Mouse (Mus musculus) right cerebral cortex, adult 18-20 months (tissue): ENCODE data around the gene Wasf1.

Experiments
- DNase-seq: peaks from one replicate; pipeline ENCODE4 v3.0.0; 2022; ENCODE audit warnings: mixed read lengths

Wasf1 gene

DNA sequence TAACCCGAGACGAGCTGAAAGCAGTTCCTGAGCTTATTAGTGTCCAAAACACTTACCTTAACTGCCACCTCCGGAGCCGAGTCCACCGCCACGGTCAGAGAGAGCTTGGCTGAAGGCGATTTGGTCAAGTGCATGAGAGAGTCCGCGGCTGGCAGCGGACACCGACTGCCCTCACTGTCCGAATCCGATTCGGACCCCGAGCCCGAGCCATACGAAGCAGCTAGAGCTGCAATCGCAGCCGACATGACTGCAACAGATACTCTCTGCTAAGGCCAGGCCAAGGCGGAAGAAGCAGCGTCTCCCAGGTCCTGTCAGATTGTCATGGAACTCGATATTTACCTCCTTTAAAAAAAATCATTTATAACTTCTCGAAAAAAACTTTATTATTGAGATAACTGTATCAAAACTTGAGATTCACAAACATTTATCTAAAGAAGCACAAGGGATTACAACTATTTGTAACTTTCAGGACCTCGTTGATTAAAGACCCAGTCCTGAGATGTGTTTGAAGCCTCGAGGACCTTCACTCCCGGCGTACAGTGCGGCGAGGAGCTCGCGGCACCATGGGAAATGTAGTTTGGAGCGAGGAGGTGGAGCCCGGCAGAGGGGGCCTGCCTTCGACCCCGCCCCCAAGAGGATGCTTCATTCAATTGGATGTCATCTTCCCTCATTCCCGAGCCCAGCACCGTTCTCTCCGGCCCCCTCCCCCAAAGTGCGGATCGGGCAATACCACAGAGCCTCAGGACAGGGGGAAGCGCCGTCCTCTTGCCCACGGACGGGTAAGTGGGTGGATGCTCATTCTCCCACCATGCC is at the start of gene Wasf1, which contains the start of gene Cdc40:
Gene Wasf1, plus strand, starts transcription at position 645 of the 813 bp plus-strand sequence.
Gene Cdc40, minus strand, starts transcription at position 481 of the 813 bp plus-strand sequence.
- DNase-seq, result peak; percentile 99

DNA sequence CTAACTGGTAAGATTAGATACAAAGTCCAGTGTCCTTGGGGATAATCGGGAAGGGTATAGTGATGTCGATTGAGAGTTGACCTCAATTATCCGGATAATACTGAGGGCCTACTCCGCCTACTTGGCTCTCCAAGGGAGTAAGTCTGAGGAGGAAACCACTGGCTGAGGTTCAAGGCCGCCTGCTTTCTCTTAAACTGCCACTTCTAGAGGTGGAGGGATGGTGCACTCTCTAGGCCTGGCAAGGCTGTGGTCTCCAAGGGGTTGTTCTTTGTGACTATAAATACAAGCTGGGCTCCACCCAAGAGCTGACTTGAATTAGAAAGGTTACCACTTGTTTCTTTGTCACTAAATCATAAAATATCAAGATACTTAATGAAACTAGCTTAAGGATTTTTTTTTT is 43.2 kb upstream of the Wasf1 start:
- no peak for DNase-seq

DNA sequence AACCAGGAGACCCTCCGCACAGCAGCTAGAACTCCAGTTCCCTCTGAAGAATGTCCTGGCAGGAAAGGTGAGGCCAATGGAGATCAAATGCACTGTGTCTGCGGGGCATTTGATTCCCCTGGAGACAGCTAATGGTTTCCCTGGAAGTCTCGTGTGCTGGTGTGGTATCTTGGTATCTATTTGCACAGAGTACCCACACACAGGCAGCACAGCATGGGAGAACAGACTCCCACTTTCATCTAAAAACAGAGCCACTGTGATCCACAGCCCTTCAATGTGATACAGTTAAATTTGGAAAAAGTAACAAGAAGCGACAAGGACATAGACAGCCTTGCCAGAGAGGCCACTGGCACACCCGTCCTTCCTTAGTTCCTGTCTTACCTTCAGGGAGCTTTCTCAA is 39.4 kb upstream of the Wasf1 start:
- DNase-seq, result peak; percentile 66

DNA sequence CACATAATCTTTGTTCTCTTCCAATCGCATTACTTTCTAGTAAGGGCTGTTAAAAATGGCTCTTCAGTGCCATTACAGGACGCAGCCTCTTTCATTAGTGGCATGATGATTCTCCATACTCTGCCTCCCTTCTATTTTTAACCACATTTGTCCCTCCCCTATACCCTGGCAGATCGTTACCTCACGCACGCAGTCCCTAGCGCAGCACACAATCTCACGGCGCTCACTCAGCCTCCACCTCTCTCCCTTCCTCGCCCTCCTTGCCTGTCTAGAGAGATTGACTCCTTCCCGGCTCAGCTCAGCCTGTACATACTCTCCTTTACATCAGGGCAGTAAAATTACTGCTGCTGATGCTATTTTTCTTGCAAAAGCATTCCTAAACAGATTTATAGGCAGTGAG is 38.7 kb upstream of the Wasf1 start:
- no peak for DNase-seq

DNA sequence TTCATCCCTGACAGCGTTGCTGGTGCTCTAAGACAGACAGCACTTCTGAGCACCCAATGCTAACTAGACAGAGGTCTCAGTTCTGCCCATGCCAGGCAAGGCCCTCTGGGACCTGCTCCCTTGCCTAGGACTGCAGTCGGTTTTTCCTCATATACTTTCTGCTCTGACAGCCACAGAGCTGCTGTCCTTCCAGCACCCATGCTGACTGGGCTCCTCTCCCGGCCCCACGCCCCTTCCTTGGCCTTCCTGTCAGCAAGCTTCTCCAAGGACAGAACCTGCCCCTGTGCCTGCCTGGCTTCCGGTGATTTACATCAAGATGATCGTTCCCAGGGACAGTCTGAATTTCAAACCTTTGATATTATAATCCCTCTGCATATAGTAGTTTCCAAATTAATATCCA is 37.6 kb upstream of the Wasf1 start:
- DNase-seq, result no peak

DNA sequence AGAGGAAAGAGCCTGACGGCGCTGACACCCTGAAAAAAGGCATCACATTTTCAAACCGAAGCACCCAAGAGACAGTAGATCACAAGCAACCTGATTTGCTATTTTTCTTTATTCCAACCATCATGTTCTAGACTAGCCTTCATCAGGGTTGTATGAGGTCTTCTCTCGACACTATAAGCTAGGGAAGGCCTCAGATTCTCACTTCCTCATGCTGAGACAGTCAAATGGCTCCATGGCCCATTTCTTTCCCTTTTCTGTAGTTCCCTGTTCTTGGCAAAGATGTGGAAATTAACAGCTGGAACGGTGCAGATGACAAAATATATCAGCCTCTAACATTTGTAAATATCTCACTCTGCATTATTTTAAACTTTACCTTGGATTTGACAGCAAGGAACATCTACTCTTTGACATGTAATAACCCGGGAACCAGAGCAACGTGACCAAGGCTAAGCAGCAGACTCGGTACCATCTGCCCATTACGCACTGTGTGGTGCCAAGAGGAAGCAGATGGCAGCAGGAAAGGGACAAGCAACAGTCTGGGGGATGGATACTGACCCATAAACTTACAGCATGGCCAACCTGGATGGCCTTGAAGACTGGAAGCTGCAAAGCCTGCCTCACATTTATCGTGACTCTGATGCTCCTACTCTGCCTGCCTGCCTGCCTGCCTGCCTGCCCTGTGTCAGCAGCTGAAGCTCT is 36.0 kb upstream of the Wasf1 start:
- no peak for DNase-seq

DNA sequence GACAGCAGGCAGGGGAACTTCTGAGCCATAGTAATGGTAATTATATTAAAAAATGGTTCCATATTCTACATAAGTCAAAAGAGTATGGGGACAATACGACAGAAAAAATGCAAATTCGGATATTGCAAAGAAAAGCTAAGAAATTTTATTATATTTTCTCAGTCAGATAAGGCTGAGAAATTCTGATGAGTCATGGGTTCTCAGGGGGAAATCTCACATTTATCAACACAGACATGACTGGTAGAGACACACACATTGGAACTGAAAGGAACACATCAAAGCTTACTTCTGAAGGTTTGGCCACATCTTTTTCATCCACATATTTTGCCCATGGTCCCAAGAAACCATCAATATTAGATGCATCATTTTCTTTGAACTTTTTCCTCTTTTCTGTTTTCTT is 32.6 kb upstream of the Wasf1 start:
- no peak for DNase-seq

DNA sequence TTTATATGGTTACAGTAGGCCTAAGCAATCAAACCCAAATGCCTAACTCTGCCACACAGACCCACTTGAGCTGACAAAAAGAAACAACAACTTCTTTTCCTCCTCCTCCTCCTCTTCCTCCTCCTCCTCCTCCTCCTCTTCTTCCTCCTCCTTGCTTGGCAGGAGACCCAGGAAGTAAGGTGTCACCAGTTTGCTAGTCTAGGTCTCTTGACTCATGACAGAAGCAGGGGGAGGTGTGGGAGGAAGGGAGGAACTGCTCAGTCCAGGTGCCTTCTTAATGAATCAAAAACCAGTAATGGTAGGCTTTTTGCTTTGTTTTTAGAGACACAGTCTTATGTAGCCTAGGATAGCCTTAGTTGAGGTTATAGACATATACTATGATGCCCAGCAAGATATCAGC is 32.1 kb upstream of the Wasf1 start:
- DNase-seq, result no peak

DNA sequence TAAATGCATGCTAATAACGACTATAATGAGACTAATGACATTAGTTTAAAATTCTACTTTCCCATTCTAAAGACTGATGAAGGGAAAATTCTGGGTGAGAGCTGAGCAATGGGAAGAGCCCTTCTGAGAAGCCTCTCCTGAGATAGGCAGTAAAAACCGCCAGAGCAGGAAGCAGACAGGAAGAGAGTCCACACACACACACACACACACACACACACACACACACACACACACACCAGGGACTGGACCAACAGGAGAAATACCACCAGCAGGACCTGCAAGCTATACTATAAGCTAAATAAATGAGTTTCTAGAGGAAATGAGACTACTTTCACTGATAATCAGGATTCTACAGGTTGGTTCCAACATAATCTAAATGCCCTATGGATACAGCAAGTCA is 27.7 kb upstream of the Wasf1 start:
- no peak for DNase-seq

DNA sequence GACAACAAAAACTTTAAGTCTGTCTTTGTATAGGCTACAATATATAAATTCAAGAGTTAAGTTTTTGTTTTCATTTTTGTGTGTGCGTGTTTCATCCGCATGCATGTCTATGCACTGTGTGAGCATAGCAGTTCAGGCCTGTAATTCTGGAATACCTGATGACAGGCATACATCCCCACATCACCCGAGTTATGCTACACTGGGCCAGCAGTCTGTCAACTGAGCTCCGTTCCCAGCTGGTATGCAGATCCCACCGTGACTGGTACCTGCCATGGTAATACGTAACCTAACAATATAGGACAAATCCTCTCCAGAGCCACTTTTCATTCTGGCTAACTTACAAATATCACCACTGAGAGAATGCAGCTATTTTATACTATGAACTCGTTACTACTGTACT is 26.6 kb upstream of the Wasf1 start:
- no peak for DNase-seq

DNA sequence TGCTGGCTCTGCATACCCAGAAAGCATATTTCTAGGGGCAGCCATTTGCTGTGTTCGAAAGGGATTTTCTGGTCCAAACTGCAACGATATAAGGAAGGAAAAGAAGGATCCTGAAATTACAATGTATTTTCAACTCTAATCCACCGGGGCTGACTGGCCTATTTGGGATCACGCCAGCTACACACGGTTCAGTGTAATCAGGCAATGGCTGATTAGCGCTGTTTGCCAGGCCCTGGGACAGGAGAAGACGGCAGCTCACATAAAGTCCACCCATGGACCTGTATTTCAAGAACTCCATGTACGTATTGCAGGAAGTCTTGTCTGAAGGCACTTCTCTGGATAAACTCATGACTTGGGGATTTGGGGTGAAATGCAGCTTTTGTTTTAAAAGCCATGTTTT is 25.7 kb upstream of the Wasf1 start:
- DNase-seq, result no peak

DNA sequence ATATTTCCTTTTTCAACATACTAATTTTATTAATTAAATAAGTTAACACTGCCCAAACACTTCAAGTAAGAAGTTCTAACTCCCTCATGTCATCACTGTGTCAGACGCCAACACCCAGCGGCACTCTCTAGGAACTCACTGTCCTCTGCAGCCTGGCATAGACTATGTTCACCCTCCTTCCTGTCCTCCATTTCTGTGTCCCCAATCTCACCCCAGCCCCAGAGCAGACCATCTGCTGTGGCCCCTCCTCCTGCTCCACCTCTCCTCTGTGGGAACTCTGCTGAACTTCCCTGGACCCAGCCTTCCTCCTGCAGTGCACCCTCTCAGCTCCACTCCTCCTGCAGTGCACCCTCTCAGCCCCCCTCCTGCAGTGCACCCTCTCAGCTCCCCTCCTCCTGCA is 15.2 kb upstream of the Wasf1 start:
- DNase-seq, result no peak

DNA sequence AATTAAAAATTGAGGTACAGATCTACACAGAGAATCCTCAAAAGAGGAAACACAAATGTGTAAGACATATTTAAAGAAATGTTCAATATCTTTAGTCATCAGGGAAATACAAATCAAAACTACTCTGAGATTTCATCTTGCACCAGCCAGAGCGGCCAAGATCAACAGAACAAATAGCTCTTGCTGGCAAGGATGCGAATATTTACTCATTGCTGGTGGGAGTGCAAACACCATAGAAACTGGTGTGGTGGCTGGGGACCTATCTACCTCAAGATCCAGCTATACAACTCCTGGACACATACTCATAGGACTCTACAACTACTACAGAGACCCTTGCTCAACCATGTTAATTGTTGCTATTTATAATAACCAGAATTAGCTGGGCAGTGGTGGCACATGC is 12.0 kb upstream of the Wasf1 start:
- no peak for DNase-seq

DNA sequence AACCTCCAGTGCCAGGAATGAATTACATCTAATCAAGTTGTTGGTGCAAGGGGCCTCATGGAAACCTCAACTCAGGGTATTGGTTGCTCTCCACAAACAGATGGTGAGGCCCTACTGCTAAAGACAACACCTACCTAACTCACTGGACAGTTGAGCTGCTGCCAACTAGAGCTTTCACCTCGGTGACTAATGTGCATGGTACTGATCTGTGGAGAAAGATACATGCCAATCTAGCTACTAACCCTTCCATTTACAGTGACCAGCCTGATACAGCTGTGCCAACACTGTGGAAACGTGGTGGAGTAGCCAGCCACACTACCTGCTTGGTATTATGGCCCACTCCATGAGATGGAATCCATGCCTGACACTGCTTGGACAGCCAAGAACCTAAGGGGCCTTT is 11.2 kb upstream of the Wasf1 start:
- no peak for DNase-seq

DNA sequence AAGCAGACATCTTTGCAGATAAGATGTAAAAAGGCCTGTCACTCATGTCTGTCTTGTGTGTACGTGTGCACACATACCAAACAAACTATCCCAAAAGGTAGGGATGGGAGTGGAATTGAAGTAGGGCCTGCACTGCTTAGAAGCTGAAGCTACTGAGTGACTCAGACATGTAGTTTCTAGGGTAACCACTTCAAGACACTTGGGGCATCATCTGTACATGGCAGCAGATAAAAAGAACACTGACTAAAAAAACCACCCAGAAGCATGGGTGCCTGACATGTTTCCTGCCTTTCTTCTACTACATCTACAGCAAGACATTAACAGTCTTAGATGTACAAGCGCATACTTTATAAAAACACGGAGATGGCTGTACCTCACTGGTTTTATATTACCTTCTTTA is 5.0 kb upstream of the Wasf1 start:
- DNase-seq, result no peak

DNA sequence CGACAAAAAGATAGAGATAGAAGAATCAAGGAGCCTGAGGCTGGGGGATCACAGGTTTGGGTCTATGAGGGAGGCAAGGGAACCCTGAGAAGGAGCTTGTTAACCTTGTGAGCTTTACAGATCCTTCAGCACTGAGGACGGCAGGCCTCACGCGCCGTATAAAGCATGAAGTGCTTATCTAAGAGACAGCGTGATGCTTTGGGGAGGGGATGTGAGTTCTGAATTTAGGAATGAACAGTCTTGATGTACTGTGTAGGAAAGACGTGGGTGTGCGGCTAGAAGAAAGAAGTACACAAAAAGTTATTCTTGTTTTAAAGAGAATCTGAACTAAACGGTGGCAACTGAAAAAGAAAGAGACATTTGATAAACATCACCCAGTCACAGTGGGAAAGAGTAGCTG is 3.3 kb upstream of the Wasf1 start:
- peak; percentile 52 for DNase-seq

DNA sequence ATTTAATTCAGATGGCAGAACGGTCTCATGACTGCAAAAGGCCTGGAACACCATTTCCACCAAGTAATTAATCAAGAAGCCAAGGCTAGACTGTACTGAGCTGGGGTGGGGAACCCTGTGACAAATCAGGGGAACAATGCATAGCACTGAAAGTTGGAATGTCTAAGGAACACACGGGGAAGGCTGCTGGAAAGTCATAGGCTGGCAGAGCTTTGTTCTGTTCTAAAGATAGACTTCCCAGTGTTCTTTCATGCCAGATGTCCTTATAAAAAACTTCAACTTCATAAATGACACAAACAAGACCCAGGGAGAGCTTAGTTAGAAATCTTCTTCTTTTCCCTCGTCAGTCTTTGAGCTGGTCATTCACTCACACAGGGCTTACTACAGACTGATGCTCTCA is 2.0 kb upstream of the Wasf1 start:
- no peak for DNase-seq

DNA sequence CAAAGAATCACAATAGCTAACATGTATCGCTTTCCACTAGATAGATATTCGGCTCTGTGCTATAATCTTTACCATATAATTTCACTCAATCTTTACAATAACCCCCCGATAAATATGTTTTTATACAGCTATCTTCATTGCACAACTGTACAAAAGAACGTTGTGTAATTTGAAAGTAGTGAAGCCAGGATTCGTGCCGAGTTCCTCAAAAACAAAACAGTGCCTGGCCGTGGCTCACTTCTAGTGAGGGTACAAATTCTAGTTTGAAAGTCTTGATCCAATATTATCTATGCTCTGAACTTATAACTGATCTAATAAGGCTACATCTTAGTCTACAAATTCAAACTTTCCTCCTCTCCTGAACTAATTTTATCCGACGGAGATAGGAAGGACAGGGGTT is 942 bp upstream of the Wasf1 start:
- no peak for DNase-seq

DNA sequence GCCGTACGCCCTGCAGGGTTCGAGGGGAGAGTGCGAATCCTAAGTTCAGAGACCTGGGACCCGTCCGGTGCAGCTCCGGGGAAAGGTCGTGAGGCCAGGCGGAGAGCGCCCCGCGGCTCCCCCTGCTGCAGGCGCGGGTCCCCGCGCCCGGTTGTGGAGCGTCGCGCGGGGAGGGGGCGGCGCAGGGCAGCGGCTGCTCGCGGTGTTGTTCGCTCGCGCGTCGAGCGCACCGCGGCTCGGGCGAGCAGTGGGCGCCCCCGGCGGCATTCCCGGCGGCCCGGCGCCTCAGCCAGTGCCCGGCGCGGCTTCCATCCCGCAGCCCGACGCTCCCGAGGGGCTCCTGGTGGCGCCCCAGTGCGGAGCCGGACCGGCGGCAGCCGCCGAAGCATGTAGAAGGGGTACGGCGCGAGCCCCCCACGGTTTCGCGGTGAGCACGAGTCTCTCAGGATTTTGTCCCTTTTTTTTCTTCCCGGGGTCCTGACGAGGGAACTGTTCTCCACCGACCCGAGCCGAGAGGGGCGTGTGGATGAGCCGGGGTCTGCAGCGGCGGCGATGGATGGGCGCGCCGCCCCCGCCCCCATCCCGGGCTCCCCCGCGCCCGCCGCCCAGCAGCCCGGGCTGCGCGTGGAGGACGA is 486 bp downstream of the Wasf1 start:
- DNase-seq, result no peak

DNA sequence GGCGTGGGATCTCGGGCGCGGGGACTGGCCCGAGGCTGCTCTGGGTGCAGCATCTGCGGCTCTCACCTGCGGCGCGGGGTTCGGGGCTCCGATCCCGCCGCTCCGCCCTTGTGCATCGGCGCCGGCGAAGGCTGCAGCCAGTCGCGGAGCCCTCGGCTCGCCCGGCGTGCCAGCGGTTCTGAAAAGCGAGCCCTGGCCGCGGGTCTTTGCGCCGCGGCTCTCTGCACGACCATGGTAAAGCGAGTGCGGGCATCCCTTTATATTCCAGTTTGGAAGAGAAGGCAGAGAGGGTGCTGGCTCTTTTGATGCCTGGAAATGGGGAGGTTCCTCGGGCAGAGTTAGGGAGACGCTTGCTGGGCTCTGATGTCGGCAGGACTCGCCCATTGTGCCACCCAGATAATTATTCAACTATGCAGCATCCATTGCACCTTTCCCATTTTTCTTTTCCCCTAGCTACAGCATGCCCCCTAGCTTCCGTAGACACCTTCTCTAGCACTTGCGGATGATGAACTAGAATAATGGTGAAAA is 1.1 kb downstream of the Wasf1 start:
- peak; percentile 54 for DNase-seq

DNA sequence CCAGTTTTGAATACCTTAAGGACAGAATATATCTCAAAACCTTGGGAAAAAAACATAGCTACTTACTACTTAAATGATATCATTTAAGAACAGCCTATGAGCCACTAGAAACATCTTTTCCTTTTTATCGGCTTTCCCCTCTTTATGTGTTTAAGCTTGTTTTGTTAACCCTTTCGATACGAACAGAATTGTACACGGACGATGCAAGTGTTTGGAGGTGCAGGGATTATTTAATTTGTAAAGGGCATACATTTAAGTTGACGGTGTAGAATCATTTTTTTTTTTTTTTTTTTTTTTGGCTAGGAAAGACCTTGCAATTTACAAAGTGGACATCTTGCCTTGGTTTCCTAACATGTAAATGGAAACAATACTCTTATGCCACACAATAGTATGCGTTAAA is 2.2 kb downstream of the Wasf1 start:
- DNase-seq, result no peak

DNA sequence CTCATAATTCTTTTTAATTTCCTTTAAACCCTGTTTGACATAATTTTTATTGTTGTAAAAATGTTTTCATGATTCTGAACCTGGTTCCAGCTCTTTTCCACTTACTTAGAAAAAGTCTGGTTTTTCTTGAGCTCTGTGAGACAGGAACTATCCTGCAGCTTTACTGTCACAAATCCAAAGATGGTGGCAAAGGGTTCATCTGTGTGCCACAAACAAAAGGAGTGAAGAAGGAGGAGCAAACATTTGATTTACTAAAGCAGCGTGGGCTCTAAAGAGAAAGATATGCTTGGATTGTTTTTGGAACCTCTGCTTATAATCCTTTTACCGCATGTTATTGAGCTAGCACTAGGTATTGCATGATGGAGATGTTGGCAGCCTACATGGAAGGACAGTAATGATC is 4.0 kb downstream of the Wasf1 start:
- DNase-seq, result no peak

DNA sequence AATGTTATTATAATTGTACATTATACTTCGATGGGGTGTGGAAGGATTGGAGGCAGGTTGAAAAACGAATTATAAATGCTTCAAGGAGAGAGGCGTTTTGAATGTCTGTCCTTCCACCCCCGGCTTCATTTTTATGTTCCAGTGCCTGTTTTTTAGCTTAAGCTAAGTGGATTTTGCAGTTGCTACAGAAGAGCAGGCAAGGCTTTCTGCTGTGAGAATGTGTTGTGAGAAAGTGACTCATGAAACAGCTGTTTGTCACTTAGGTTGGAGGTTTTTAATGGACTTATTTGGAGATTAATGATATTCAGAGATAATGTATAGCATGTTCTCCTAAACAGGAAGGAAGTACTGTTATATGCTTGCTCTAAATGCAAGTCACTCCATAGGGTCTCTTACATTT is 5.9 kb downstream of the Wasf1 start:
- peak; percentile 48 for DNase-seq

DNA sequence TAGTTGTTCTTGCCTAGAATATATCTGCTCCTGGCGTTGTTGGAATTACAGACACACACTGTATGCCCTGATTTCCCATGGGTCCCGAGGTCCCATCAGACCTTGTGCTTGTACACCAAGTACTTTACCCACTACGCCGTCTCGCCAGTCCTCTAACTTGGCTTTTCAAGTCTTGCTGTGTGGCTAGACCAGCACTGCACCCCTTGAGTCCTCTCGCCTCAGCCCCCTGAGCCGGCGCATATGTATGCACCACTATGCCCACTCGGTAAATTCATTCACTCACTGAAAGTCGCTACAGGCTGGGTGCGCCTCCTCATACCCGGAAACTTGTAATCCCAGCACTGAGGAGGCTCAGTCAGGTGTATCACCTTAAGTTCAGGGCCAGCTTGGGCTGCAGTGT is 12.5 kb downstream of the Wasf1 start:
- DNase-seq, result no peak
